Mouse (Mus musculus) lung, adult 2 months (tissue): ENCODE data around the gene Meis2.

Experiments used
- CTCF ChIP-seq: fragments of 200-500 bp; IDR thresholded peaks from 2 replicates; pipeline ENCODE4 v1.5.1; 2011; ENCODE audit warnings: mild to moderate bottlenecking, low read length, control low read depth; ENCODE audit not compliant: insufficient read depth
- POLR2A ChIP-seq: fragments of 200-500 bp; IDR thresholded peaks from 2 replicates; pipeline ENCODE4 v1.6.1; 2011; ENCODE audit warnings: low read depth, mild to moderate bottlenecking, control low read depth, low read length, borderline replicate concordance; ENCODE audit errors: extremely low read depth

GRCm38 (mm10) chr2:115856401-115857073 is 209.1 kb downstream of the Meis2 start:
- TF ChIP-seq POLR2A (no peak), CTCF (no peak)
